Mouse (Mus musculus) thymus, adult 2 months (tissue): ENCODE measurements around the gene Jarid2.

ENCODE experiments used
- CTCF ChIP-seq: fragments of 200-500 bp; IDR thresholded peaks from 2 replicates; pipeline ENCODE4 v1.5.1; 2012; ENCODE audit warnings: mild to moderate bottlenecking, control low read depth, low read length, moderate library complexity, borderline replicate concordance; ENCODE audit not compliant: control insufficient read depth, poor library complexity, insufficient read depth; ENCODE audit errors: extremely low read depth
- POLR2A ChIP-seq: fragments of 200-500 bp; IDR thresholded peaks from 2 replicates; pipeline ENCODE4 v1.6.1; 2012; ENCODE audit warnings: mild to moderate bottlenecking, low read length, control low read depth, moderate library complexity; ENCODE audit not compliant: control insufficient read depth, poor library complexity, insufficient read depth; ENCODE audit errors: extremely low read depth

DNA sequence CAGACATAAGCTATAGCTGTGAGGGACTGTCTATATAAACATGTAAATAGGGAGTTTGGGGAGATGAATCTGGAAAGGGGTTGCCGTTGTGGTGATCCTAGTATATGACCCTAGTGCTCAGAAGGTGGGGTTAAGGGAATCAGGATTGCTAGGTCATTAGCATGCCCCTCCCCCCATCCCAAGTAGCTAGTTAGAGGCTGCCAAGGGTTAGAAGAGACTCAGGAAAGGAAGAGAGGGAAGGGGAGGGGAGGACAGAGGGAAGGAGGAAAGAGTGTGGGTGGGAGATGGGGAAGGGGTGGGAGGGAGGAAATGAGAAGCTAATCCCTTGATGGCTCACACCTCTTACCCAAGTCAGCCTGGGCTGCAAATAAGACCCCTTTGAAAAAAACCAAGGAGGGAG, 17.4 kb upstream of the Jarid2 start:
- TF ChIP-seq CTCF (no peak), POLR2A (no peak)
